Mouse (Mus musculus): Measurements from ENCODE around the gene Tada3. TPM values are rescaled to one million over a fixed set of nuclear protein-coding genes. Genes with fewer than 3 reads are reported as not detected.
A peak's percentile ranks its signal among the peaks of the same experiment; 100 is the strongest.

The Tada3 gene
- 44.6 and 45.7 TPM in 2 replicates for polyA plus RNA-seq (2014; fragmentation: Nextera tagmentation; extraction: Ambion mirVana)

DNA sequence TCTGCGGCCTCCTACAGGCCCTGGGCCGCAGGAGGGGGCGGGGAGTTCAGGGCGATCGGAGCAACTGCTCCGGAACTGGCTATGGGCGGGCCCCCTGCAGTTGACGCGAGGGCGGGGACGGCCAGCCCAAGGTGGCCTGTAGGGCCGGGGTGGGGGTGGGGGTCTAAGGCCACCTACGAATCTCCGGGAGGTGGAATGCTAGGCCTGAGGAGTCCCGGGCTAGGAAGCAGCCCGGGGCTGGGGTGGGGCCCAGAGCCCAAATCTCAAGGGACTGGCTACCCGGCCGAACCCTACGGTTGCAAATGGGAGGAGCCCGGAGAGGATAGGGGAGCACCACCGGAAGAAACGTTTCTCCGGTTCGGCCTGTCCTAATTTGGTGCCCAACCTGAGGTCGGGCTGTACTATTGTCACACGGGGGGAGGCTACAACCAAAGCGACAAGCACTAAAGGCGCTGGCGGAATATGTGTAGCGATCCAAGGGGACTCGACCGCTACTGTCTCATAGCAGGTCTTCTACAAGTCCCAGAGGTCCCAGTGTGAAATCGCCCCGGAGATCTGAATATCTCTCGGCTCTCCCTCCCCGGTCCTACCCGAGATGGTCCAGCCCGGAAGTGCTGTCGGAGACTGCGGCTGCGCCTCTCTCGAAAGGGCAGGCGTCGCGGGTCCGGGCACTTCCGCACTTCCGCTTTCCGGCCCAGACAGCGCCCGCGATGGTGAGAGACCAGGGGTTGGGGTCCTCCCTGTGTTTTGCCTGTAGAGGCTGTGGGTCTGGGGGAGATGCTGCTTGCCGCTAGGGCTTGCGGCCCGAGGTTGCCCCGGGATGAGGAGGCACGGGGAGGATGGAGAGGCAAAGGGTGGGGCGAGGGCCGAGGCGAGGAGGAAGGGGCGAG is at the start of gene Tada3, which contains the start of gene Arpc4:
TSS of gene Tada3 (minus strand) at position 388 of the 890 bp plus-strand sequence.
TSS of gene Arpc4 (plus strand) at position 620 of the 890 bp plus-strand sequence.
- Histone ChIP-seq H3K4me3 (ENCODE audit: low read depth, low read length) (peak within 1 kb of the TSS; percentile 99), H3K4me2 (ENCODE audit: low read depth, low read length) (peak within 1 kb of the TSS; percentile 86), H3K9ac (ENCODE audit: low read depth, low read length) (peak within 1 kb of the TSS; percentile 97), H3K27ac (replicated peaks; ENCODE audit: low read depth, low read length) (peak within 1 kb of the TSS; percentile 94), H3K36me3 (ENCODE audit: control insufficient read depth, insufficient read depth, low read length) (peaks cover 56% of the 10 kb centered on the region), H3K4me1 (ENCODE audit: control insufficient read depth, insufficient read depth, low read length) (peaks cover 12% of the 10 kb centered on the region), H3K27me3 (replicated peaks; ENCODE audit: control insufficient read depth, insufficient read depth, low read length) (no peaks in the 10 kb centered on the region), H3K9me3 (ENCODE audit: control insufficient read depth, low read length) (no peaks in the 10 kb centered on the region)
- ATAC-seq (ENCODE audit: low read depth): peak; percentile 97
- WGBS: under 1% methylated on average over 57 of the region's 61 CpGs
- peak; percentile 98 for DNase-seq (ENCODE audit: low spot score)

DNA sequence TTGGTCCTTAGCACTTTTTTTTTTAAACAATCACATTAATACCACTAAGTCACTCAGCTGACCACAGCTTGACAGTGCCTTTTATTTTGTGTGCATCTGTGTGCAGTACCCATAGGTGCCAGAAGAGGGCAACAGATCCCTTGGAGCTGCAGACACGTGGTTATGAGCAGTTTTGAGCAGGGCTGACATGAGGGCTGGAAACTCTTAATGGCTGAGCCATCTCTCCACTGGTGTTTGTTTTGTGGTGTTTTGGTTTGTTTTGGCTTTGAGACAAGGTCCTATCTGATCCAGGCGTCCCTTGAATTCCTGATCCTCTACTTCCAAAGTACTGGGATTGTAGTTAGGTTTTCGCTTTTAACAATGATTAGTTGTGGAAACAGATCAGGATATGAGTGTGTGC is 49.7 kb upstream of the Tada3 start:
- DNase-seq (ENCODE audit: low spot score) (no peak), ATAC-seq (ENCODE audit: low read depth) (no peak)
- Histone ChIP-seq H3K36me3 (ENCODE audit: control insufficient read depth, insufficient read depth, low read length) (no peaks in the 10 kb centered on the region), H3K9ac (ENCODE audit: low read depth, low read length) (no peak overlapping the region), H3K27ac (replicated peaks; ENCODE audit: low read depth, low read length) (no peak overlapping the region), H3K27me3 (replicated peaks; ENCODE audit: control insufficient read depth, insufficient read depth, low read length) (no peaks in the 10 kb centered on the region), H3K4me3 (ENCODE audit: low read depth, low read length) (no peak overlapping the region), H3K4me1 (ENCODE audit: control insufficient read depth, insufficient read depth, low read length) (no peaks in the 10 kb centered on the region), H3K9me3 (ENCODE audit: control insufficient read depth, low read length) (no peaks in the 10 kb centered on the region), H3K4me2 (ENCODE audit: low read depth, low read length) (no peak overlapping the region)
- WGBS: 55% methylated on average over 3 of the region's 3 CpGs

DNA sequence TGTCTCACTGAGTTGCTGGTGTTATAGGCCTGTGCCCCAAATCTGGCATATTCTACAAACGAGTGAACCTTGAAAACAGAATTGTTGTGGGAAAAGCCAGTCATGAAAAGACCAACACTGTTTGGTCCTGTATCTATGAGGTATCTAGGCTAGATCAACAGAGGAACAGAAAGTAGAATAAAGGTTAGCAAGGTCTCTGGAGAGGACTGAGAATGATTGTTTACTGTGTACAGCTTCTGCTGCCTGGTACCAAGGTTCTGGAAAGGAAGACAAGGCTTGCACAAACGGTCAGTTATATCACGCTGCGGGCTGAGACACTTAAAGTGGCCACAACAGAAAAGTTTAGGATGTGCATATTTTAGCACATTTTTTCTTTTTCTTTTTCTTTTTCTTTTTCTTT is 49.0 kb upstream of the Tada3 start:
- no peak overlapping the region for H3K4me2 ChIP-seq (ENCODE audit: low read depth, low read length)
- H3K4me1 ChIP-seq (ENCODE audit: control insufficient read depth, insufficient read depth, low read length): no peaks in the 10 kb centered on the region
- WGBS: 83% methylated on average over 4 of the region's 4 CpGs
- no peak overlapping the region for H3K9ac ChIP-seq (ENCODE audit: low read depth, low read length)
- no peak overlapping the region for H3K27ac ChIP-seq (replicated peaks; ENCODE audit: low read depth, low read length)
- H3K36me3 ChIP-seq (ENCODE audit: control insufficient read depth, insufficient read depth, low read length): no peaks in the 10 kb centered on the region
- DNase-seq (ENCODE audit: low spot score): no peak
- no peak for ATAC-seq (ENCODE audit: low read depth)
- no peaks in the 10 kb centered on the region for H3K9me3 ChIP-seq (ENCODE audit: control insufficient read depth, low read length)
- H3K4me3 ChIP-seq (ENCODE audit: low read depth, low read length): no peak overlapping the region
- H3K27me3 ChIP-seq (replicated peaks; ENCODE audit: control insufficient read depth, insufficient read depth, low read length): no peaks in the 10 kb centered on the region

DNA sequence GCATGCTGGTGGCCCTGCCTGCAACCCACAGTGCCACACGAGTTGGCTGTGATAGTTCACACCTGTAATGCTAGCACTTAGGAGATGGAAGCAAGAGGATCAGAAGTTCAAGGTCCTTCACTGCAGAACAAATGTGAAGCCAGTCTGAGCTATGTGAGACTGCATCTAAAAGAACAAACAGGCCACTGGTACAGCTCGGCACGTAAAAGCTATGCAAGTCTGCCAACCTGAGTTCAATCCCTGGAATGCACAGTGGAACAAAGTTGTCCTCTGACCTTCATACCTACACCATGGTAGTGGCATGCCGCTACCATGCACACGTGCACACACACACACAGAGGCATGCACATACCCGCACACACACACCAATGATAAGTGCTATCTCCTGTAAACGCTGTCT is 46.5 kb upstream of the Tada3 start:
- ATAC-seq (ENCODE audit: low read depth) (no peak), DNase-seq (ENCODE audit: low spot score) (no peak)
- 86% methylated on average over 7 of the region's 7 CpGs for WGBS
- peaks cover 4% of the 10 kb centered on the region; the same call in 1 of the 2 replicates for H3K4me1 ChIP-seq (ENCODE audit: control insufficient read depth, insufficient read depth, low read length)
- no peak overlapping the region for H3K4me3 ChIP-seq (ENCODE audit: low read depth, low read length)
- no peaks in the 10 kb centered on the region for H3K36me3 ChIP-seq (ENCODE audit: control insufficient read depth, insufficient read depth, low read length)
- H3K27ac ChIP-seq (replicated peaks; ENCODE audit: low read depth, low read length): no peak overlapping the region
- H3K27me3 ChIP-seq (replicated peaks; ENCODE audit: control insufficient read depth, insufficient read depth, low read length): no peaks in the 10 kb centered on the region
- no peak overlapping the region for H3K9ac ChIP-seq (ENCODE audit: low read depth, low read length)
- no peak overlapping the region for H3K4me2 ChIP-seq (ENCODE audit: low read depth, low read length)
- no peaks in the 10 kb centered on the region for H3K9me3 ChIP-seq (ENCODE audit: control insufficient read depth, low read length)

DNA sequence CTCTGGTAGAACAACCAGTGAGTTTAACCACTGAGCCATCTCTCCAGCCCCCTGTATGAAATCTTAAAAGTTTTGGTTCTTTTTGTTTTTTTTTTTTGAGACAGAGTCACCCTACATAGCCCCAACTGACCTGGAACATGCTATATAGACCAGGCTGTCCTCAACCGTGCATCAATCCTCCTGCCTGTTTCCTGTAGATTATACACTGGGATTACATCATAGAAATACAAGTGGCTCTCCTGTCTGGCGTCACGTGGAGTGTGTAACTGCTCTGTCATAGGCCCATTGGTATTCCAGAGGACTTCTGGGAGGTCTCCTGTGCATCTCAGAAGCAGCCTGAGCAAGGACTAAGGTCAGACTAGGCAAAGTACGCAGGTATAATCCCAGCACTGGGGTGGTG is 45.3 kb upstream of the Tada3 start:
- H3K36me3 ChIP-seq (ENCODE audit: control insufficient read depth, insufficient read depth, low read length): no peaks in the 10 kb centered on the region
- no peak overlapping the region for H3K9ac ChIP-seq (ENCODE audit: low read depth, low read length)
- H3K4me1 ChIP-seq (ENCODE audit: control insufficient read depth, insufficient read depth, low read length): peaks cover 9% of the 10 kb centered on the region
- no peak overlapping the region for H3K4me3 ChIP-seq (ENCODE audit: low read depth, low read length)
- no peak overlapping the region for H3K27ac ChIP-seq (replicated peaks; ENCODE audit: low read depth, low read length)
- H3K4me2 ChIP-seq (ENCODE audit: low read depth, low read length): no peak overlapping the region
- no peaks in the 10 kb centered on the region for H3K27me3 ChIP-seq (replicated peaks; ENCODE audit: control insufficient read depth, insufficient read depth, low read length)
- H3K9me3 ChIP-seq (ENCODE audit: control insufficient read depth, low read length): no peaks in the 10 kb centered on the region
- 69% methylated on average over 4 of the region's 4 CpGs for WGBS
- no peak for ATAC-seq (ENCODE audit: low read depth)
- no peak for DNase-seq (ENCODE audit: low spot score)

DNA sequence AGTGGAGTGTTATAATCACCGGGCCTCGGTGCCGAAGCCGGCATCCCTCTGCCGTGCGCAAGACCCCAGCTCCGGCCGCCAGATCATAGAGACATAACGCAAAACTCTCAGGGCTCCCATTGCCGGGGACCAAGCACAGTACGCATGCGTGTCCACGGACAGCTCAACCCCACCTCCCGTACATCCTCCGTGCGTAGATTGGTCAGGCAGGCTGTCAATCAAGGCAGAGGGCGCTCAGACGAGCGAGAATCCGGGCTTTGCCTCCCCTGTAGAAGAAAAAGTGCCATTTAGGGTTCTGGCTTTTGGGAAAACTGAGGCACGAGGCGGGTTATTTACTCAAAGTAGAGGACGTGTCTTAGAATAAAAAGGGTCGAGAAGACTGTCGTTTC is 41.5 kb upstream of the Tada3 start, which contains the start of gene Rpusd3:
TSS of gene Rpusd3 (minus strand) at position 142 of the 389 bp plus-strand sequence.
- peak within 1 kb of the TSS; percentile 62 for H3K4me3 ChIP-seq (ENCODE audit: low read depth, low read length)
- no peak within 1 kb of the TSS for H3K27ac ChIP-seq (replicated peaks; ENCODE audit: low read depth, low read length)
- peak within 1 kb of the TSS; percentile 78 for H3K9ac ChIP-seq (ENCODE audit: low read depth, low read length)
- peaks cover 12% of the 10 kb centered on the region for H3K4me1 ChIP-seq (ENCODE audit: control insufficient read depth, insufficient read depth, low read length)
- H3K27me3 ChIP-seq (replicated peaks; ENCODE audit: control insufficient read depth, insufficient read depth, low read length): no peaks in the 10 kb centered on the region
- H3K36me3 ChIP-seq (ENCODE audit: control insufficient read depth, insufficient read depth, low read length): peaks cover 18% of the 10 kb centered on the region
- H3K4me2 ChIP-seq (ENCODE audit: low read depth, low read length): peak within 1 kb of the TSS; percentile 90
- H3K9me3 ChIP-seq (ENCODE audit: control insufficient read depth, low read length): no peaks in the 10 kb centered on the region
- 0% methylated on average over 25 of the region's 25 CpGs for WGBS
- ATAC-seq (ENCODE audit: low read depth) (peak; percentile 99), DNase-seq (ENCODE audit: low spot score) (peak; percentile 98)

DNA sequence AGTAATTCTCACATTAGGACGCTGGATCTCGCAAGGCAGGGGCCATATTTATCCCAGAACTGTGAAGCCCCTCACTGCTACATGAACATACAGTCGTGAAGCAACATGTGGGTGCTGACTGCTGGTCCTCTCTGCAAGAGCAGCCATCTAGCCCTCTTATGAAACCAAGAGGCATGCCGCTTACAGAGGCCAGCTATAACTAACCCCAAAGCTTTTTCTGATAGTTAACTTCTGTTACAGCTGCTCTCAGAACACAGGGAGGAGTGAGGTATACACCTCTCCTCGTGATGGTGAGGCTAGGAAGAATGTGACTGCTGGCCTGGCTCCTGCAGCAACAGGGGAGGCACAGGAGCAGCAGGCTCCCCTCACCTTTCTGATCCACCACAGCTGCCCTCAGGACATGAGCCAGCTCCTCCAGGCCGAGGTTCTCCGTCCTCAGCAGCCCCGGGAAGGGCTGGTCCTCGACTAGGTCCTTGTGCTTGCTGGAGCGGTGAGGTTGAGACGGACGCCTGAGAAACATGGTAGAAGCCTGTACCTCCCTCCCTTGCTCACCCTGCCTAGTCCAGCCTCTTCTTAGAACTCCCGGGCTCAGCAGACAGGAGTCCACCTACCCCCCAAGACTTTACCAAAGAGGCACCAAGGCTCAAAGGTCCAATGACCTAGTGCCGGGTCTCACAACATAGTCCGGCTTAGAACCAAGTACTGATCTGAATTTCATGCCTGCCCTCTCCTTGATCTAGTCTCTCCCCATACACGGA is 40.9 kb upstream of the Tada3 start:
- Histone ChIP-seq H3K9ac (ENCODE audit: low read depth, low read length) (peak overlapping the region; percentile 78), H3K27me3 (replicated peaks; ENCODE audit: control insufficient read depth, insufficient read depth, low read length) (no peaks in the 10 kb centered on the region), H3K4me2 (ENCODE audit: low read depth, low read length) (peak overlapping the region; percentile 90), H3K36me3 (ENCODE audit: control insufficient read depth, insufficient read depth, low read length) (peaks cover 18% of the 10 kb centered on the region), H3K9me3 (ENCODE audit: control insufficient read depth, low read length) (no peaks in the 10 kb centered on the region), H3K4me1 (ENCODE audit: control insufficient read depth, insufficient read depth, low read length) (peaks cover 12% of the 10 kb centered on the region), H3K27ac (replicated peaks; ENCODE audit: low read depth, low read length) (no peak overlapping the region), H3K4me3 (ENCODE audit: low read depth, low read length) (peak overlapping the region; percentile 62)
- ATAC-seq (ENCODE audit: low read depth) (peak; percentile 51), DNase-seq (ENCODE audit: low spot score) (peak; percentile 5)
- WGBS: 14% methylated on average over 16 of the region's 16 CpGs

DNA sequence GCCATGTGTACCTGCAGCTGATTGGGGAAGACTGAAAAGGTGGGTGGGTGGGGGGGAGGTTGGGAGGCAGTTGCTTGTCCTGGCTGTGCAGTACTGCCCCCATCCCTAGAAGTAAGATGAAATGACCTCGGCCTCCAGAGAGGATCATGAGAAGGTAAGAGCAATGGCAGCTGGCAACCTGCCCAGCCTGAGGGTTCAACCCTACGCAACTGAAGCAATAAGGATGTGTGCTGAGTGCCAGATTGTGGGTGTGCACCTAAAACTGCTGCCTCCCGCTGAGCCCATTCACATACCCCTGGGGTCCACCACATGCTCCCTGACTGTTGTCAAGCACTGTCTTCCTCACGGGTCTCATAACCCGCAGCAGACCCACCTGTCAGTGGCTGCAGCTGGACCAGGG is 38.7 kb upstream of the Tada3 start:
- WGBS: 73% methylated on average over 5 of the region's 5 CpGs
- no peak overlapping the region for H3K9ac ChIP-seq (ENCODE audit: low read depth, low read length)
- no peak for ATAC-seq (ENCODE audit: low read depth)

More for the DNA sequence above, 38.7 kb upstream of the Tada3 start:
- Histone ChIP-seq H3K4me1 (ENCODE audit: control insufficient read depth, insufficient read depth, low read length) (peaks cover 12% of the 10 kb centered on the region), H3K36me3 (ENCODE audit: control insufficient read depth, insufficient read depth, low read length) (peaks cover 18% of the 10 kb centered on the region), H3K27ac (replicated peaks; ENCODE audit: low read depth, low read length) (no peak overlapping the region), H3K4me3 (ENCODE audit: low read depth, low read length) (no peak overlapping the region), H3K9me3 (ENCODE audit: control insufficient read depth, low read length) (no peaks in the 10 kb centered on the region), H3K27me3 (replicated peaks; ENCODE audit: control insufficient read depth, insufficient read depth, low read length) (no peaks in the 10 kb centered on the region), H3K4me2 (ENCODE audit: low read depth, low read length) (no peak overlapping the region)
- DNase-seq (ENCODE audit: low spot score): peak; percentile 9
